Mouse (Mus musculus) left cerebral cortex, adult 9 months (tissue): ENCODE measurements around the gene Hkdc1.
A peak's percentile ranks its signal among the peaks of the same experiment; 100 is the strongest.

Experiments used
- DNase-seq, 2 experiments: peaks; one replicate each; pipeline ENCODE4 v3.0.0; 2022; ENCODE audit warnings: low spot score in 2 of 2

Gene Hkdc1

GRCm38 (mm10) chr10:62380936-62381335 is 41.4 kb downstream of the Hkdc1 start:
- DNase-seq, result no peak

GRCm38 (mm10) chr10:62379808-62380207 is 42.5 kb downstream of the Hkdc1 start, which contains the start of gene Hk1:
TSS of gene Hk1 (minus strand) at chr10:62379908.
- DNase-seq, result no peak

GRCm38 (mm10) chr10:62358827-62359226 is 63.5 kb downstream of the Hkdc1 start:
- DNase-seq, result no peak

GRCm38 (mm10) chr10:62356105-62356730 is 66.1 kb downstream of the Hkdc1 start:
- peak in 1 of 2 experiments; percentile 50 for DNase-seq

GRCm38 (mm10) chr10:62345147-62345546 is 77.1 kb downstream of the Hkdc1 start:
- DNase-seq, result no peak

- no peak for DNase-seq
Observed at GRCm38 (mm10) chr10:62344004-62344752, 78.1 kb downstream of the Hkdc1 start.

- DNase-seq, result no peak
Observed at GRCm38 (mm10) chr10:62342512-62342911, 79.8 kb downstream of the Hkdc1 start.

- DNase-seq, result no peak
Observed at GRCm38 (mm10) chr10:62341956-62342355, 80.3 kb downstream of the Hkdc1 start.

- DNase-seq, result no peak
Observed at GRCm38 (mm10) chr10:62340991-62341390, 81.3 kb downstream of the Hkdc1 start.

GRCm38 (mm10) chr10:62340095-62340731 is 82.1 kb downstream of the Hkdc1 start:
- peak; percentile 96 to 97 for DNase-seq

GRCm38 (mm10) chr10:62339211-62340094 is 82.8 kb downstream of the Hkdc1 start:
- DNase-seq, result peak; percentile 46 to 71

- DNase-seq, result no peak
Observed at GRCm38 (mm10) chr10:62338626-62339025, 83.7 kb downstream of the Hkdc1 start.

GRCm38 (mm10) chr10:62338176-62338575 is 84.1 kb downstream of the Hkdc1 start:
- no peak for DNase-seq

- no peak for DNase-seq
Observed at GRCm38 (mm10) chr10:62336601-62337578, 85.4 kb downstream of the Hkdc1 start.

- DNase-seq, result no peak
Observed at GRCm38 (mm10) chr10:62335423-62335776, 86.9 kb downstream of the Hkdc1 start.

- DNase-seq, result no peak
Observed at GRCm38 (mm10) chr10:62334686-62335422, 87.4 kb downstream of the Hkdc1 start.

GRCm38 (mm10) chr10:62333269-62333668 is 89.0 kb downstream of the Hkdc1 start:
- DNase-seq, result no peak
